Mouse (Mus musculus) heart, adult 11 months (tissue): ENCODE measurements around the gene Slc25a10.

Source experiments
- DNase-seq: peaks from one replicate; pipeline ENCODE4 v3.0.0; 2022

The Slc25a10 gene

GRCm38 (mm10) chr11:120485251-120485650, 6.4 kb upstream of the Slc25a10 start:
- no peak for DNase-seq

GRCm38 (mm10) chr11:120488516-120488915, 3.1 kb upstream of the Slc25a10 start:
- DNase-seq = no peak

GRCm38 (mm10) chr11:120489054-120489761, 2.4 kb upstream of the Slc25a10 start:
- peak; percentile 98 for DNase-seq

- peak; percentile 93 for DNase-seq
Measured at GRCm38 (mm10) chr11:120490291-120491046, 1.2 kb upstream of the Slc25a10 start.

- peak; percentile 97 for DNase-seq
Measured at GRCm38 (mm10) chr11:120492024-120492877, 611 bp downstream of the Slc25a10 start.

GRCm38 (mm10) chr11:120492878-120493203, 1.2 kb downstream of the Slc25a10 start:
- peak; percentile 90 for DNase-seq

GRCm38 (mm10) chr11:120493351-120493750, 1.7 kb downstream of the Slc25a10 start:
- DNase-seq = peak; percentile 88

GRCm38 (mm10) chr11:120493911-120494310, 2.3 kb downstream of the Slc25a10 start:
- DNase-seq = no peak

- no peak for DNase-seq
Measured at GRCm38 (mm10) chr11:120497436-120497835, 5.8 kb downstream of the Slc25a10 start.

- no peak for DNase-seq
Measured at GRCm38 (mm10) chr11:120498226-120498625, 6.6 kb downstream of the Slc25a10 start.

- no peak for DNase-seq
Measured at GRCm38 (mm10) chr11:120498891-120499290, 7.3 kb downstream of the Slc25a10 start.

- DNase-seq = no peak
Measured at GRCm38 (mm10) chr11:120499894-120500293, 8.3 kb downstream of the Slc25a10 start.

GRCm38 (mm10) chr11:120500357-120500756, 8.7 kb downstream of the Slc25a10 start:
- no peak for DNase-seq

GRCm38 (mm10) chr11:120501018-120501417, 9.4 kb downstream of the Slc25a10 start:
- DNase-seq = no peak

GRCm38 (mm10) chr11:120501701-120502100, 10.1 kb downstream of the Slc25a10 start:
- DNase-seq = no peak

GRCm38 (mm10) chr11:120505661-120506060, 14.0 kb downstream of the Slc25a10 start:
- no peak for DNase-seq

- no peak for DNase-seq
Measured at GRCm38 (mm10) chr11:120506899-120507298, 15.3 kb downstream of the Slc25a10 start.

- no peak for DNase-seq
Measured at GRCm38 (mm10) chr11:120507611-120508289, 16.1 kb downstream of the Slc25a10 start.

- DNase-seq = no peak
Measured at GRCm38 (mm10) chr11:120508290-120508870, 16.7 kb downstream of the Slc25a10 start.

GRCm38 (mm10) chr11:120509940-120510339, 18.3 kb downstream of the Slc25a10 start:
- no peak for DNase-seq

GRCm38 (mm10) chr11:120510375-120511030, 18.9 kb downstream of the Slc25a10 start:
- no peak for DNase-seq
